Comparison of ENCODE assay signal across 8 mouse cellular contexts in the genomic region with DNA sequence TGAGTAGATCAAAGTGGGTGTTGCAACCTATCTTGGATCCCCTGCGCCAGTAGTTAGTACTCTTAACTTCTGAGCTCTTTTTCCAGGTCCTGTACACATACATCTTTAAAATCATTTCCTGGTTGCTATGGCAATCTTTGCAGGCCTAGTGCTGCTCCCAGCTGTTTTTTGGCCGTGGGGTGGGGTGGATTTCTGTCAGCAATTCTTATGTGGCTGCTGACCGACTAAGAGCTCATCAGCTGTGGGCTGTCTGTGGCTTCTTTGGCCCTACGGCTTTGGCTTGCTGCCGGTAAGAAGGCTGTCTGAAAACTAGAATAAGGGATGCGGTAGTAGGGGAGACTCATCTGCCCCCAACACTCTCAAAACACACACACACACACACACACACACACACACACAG. TPM values are rescaled to one million over a fixed set of nuclear protein-coding genes. Genes with fewer than 3 reads are reported as not detected.
DNase-seq lines count a peak whose midpoint lies in the region; ATAC-seq and TF ChIP-seq lines count a peak whose summit lies in the region.

No protein-coding gene starts in this region.

- H3K27ac ChIP-seq in forebrain, embryonic 14.5 days (ENCODE audit: low read depth, low read length), result no peak overlapping the region
- H3K27ac ChIP-seq in midbrain, embryonic 14.5 days (replicated peaks; ENCODE audit: low read depth, low read length), result no peak overlapping the region

- H3K79me2 ChIP-seq in C2C12 (ENCODE audit: control insufficient read depth, insufficient read depth), result peaks cover 12% of the 10 kb centered on the region

- peak overlapping the region; percentile 81 for H3K9ac ChIP-seq in forebrain, embryonic 14.5 days (ENCODE audit: low read length)
- H3K9ac ChIP-seq in midbrain, embryonic 14.5 days (replicated peaks; ENCODE audit: low read length), result peak overlapping the region; percentile 75

- no peak overlapping the region for H3ac ChIP-seq in C2C12 (ENCODE audit: control insufficient read depth, insufficient read length, low read depth)

- H3K9me3 ChIP-seq in forebrain, embryonic 14.5 days (replicated peaks; ENCODE audit: control insufficient read depth, low read length), result no peaks in the 10 kb centered on the region
- no peaks in the 10 kb centered on the region for H3K9me3 ChIP-seq in midbrain, embryonic 14.5 days (ENCODE audit: control insufficient read depth, low read length)

- no peak for TF ChIP-seq CTCF in C2C12 (IDR thresholded peaks at IDR 0.05; ENCODE audit: control insufficient read depth, insufficient read depth, insufficient read length)

- H3K4me3 ChIP-seq in C2C12 (ENCODE audit: insufficient read depth, poor library complexity, severe bottlenecking), result peak overlapping the region; percentile 72
- H3K4me3 ChIP-seq in forebrain, embryonic 14.5 days (ENCODE audit: low read depth, low read length), result peak overlapping the region; percentile 78
- peak overlapping the region; percentile 76 for H3K4me3 ChIP-seq in midbrain, embryonic 14.5 days (replicated peaks; ENCODE audit: low read depth, low read length)

- H3K4me1 ChIP-seq in forebrain, embryonic 14.5 days (ENCODE audit: control insufficient read depth, insufficient read depth, low read length), result peaks cover 7% of the 10 kb centered on the region; the same call in 1 of the 2 replicates
- peaks cover 10% of the 10 kb centered on the region for H3K4me1 ChIP-seq in midbrain, embryonic 14.5 days (ENCODE audit: control insufficient read depth, insufficient read depth, low read length)

- peaks cover 7% of the 10 kb centered on the region for H3K79me3 ChIP-seq in C2C12 (ENCODE audit: low read depth)

- peak overlapping the region; percentile 67 for H3K4me2 ChIP-seq in forebrain, embryonic 14.5 days (ENCODE audit: low read length)
- peak overlapping the region; percentile 69 for H3K4me2 ChIP-seq in midbrain, embryonic 14.5 days (ENCODE audit: low read length)

- H3K36me3 ChIP-seq in C2C12 (ENCODE audit: control insufficient read depth, insufficient read depth), result peaks cover 10% of the 10 kb centered on the region
- H3K36me3 ChIP-seq in forebrain, embryonic 14.5 days (ENCODE audit: control insufficient read depth, insufficient read depth, low read length), result peaks cover 19% of the 10 kb centered on the region
- H3K36me3 ChIP-seq in midbrain, embryonic 14.5 days (ENCODE audit: control insufficient read depth, insufficient read depth, low read length), result peaks cover 21% of the 10 kb centered on the region

- 49% methylated on average over 6 of the region's 6 CpGs for WGBS in forebrain, embryonic 14.5 days
- 51% methylated on average over 6 of the region's 6 CpGs for WGBS in midbrain, embryonic 14.5 days

- no peak for DNase-seq in frontal cortex, postnatal 25 days (ENCODE audit: low spot score in 2 of 2)
- no peak for DNase-seq in forebrain, embryonic 14.5 days (ENCODE audit: low spot score)
- DNase-seq in kidney, postnatal 10 days, result peak; percentile 66
- no peak for DNase-seq in midbrain, embryonic 14.5 days
- DNase-seq in layer of hippocampus, adult 18-20 months (ENCODE audit: low spot score in 2 of 2), result no peak
- no peak for DNase-seq in adrenal gland, postnatal 36 days

- H3K27me3 ChIP-seq in C2C12 (ENCODE audit: control insufficient read depth, insufficient read depth, insufficient read length), result no peaks in the 10 kb centered on the region
- no peaks in the 10 kb centered on the region for H3K27me3 ChIP-seq in forebrain, embryonic 14.5 days (replicated peaks; ENCODE audit: control insufficient read depth, insufficient read depth, low read length)
- H3K27me3 ChIP-seq in midbrain, embryonic 14.5 days (ENCODE audit: control insufficient read depth, insufficient read depth, low read length), result no peaks in the 10 kb centered on the region

- 0 out of 2 replicates have a peak, but pooled peaks have one; percentile 13 for ATAC-seq in frontal cortex, adult (ENCODE audit: low TSS enrichment)
- peak; percentile 6; the same call in 1 of the 2 replicates for ATAC-seq in forebrain, embryonic 14.5 days
- peak; percentile 32; the same call in 1 of the 2 replicates for ATAC-seq in midbrain, embryonic 14.5 days (ENCODE audit: low FRiP score, low TSS enrichment)

TF ChIP-seq in C2C12, 6 proteins besides CTCF, POLR2A, EP300 and RAD21:
- no peak for TF ChIP-seq MYOG (IDR thresholded peaks at IDR 0.05; ENCODE audit: control insufficient read depth, extremely low read depth, insufficient read length)

RNA-seq across cellular contexts. Expression of a gene that starts 0.6 kb away (rescaled TPM):
- 34.5 TPM for polyA plus RNA-seq in C2C12 (2012; fragmentation: generic; extraction: Trizol)
- 35.6 and 42.7 TPM in 2 replicates for polyA plus RNA-seq in forebrain, embryonic 14.5 days (2014; fragmentation: Nextera tagmentation; extraction: Ambion mirVana)
- polyA plus RNA-seq in midbrain, embryonic 14.5 days (2014; fragmentation: Nextera tagmentation; extraction: Ambion mirVana), result 36.2 and 41.4 TPM in 2 replicates
- 10 to 100 TPM; 44.8 to 46.5 TPM for total RNA-seq in layer of hippocampus, adult 18-20 months (2021)
- 10 to 100 TPM; 31.8 to 35.5 TPM for total RNA-seq in adrenal gland, postnatal 36 days (2021)

RNA-seq across cellular contexts. Expression of a gene that starts 9.4 kb away (rescaled TPM):
- 134 TPM for polyA plus RNA-seq in C2C12 (2012; fragmentation: generic; extraction: Trizol)
- 378 and 456 TPM in 2 replicates for polyA plus RNA-seq in forebrain, embryonic 14.5 days (2014; fragmentation: Nextera tagmentation; extraction: Ambion mirVana)
- 363 and 404 TPM in 2 replicates for polyA plus RNA-seq in midbrain, embryonic 14.5 days (2014; fragmentation: Nextera tagmentation; extraction: Ambion mirVana)
- total RNA-seq in layer of hippocampus, adult 18-20 months (2021), result 100 to 1,000 TPM; 246 to 250 TPM
- 100 to 1,000 TPM; 368 to 381 TPM for total RNA-seq in adrenal gland, postnatal 36 days (2021)

RNA-seq across cellular contexts. Expression of a gene that starts 12.6 kb away (rescaled TPM):
- 10.0 TPM for polyA plus RNA-seq in C2C12 (2012; fragmentation: generic; extraction: Trizol)
- 4.3 and 5.6 TPM in 2 replicates for polyA plus RNA-seq in forebrain, embryonic 14.5 days (2014; fragmentation: Nextera tagmentation; extraction: Ambion mirVana)
- 2.4 and 4.8 TPM in 2 replicates for polyA plus RNA-seq in midbrain, embryonic 14.5 days (2014; fragmentation: Nextera tagmentation; extraction: Ambion mirVana)
- 1 to 10 TPM; 1.2 to 1.5 TPM for total RNA-seq in layer of hippocampus, adult 18-20 months (2021)
- total RNA-seq in adrenal gland, postnatal 36 days (2021), result 1 to 10 TPM; 4.3 to 6.4 TPM

RNA-seq across cellular contexts. Expression of a gene that starts 33.9 kb away (rescaled TPM):
- 3.1 TPM for polyA plus RNA-seq in C2C12 (2012; fragmentation: generic; extraction: Trizol)
- 83.0 and 111 TPM in 2 replicates for polyA plus RNA-seq in forebrain, embryonic 14.5 days (2014; fragmentation: Nextera tagmentation; extraction: Ambion mirVana)
- polyA plus RNA-seq in midbrain, embryonic 14.5 days (2014; fragmentation: Nextera tagmentation; extraction: Ambion mirVana), result 152 and 168 TPM in 2 replicates
- total RNA-seq in layer of hippocampus, adult 18-20 months (2021), result 100 to 1,000 TPM; 272 to 293 TPM
- 10 to 100 TPM; 28.9 to 29.3 TPM for total RNA-seq in adrenal gland, postnatal 36 days (2021)
